Mouse (Mus musculus) right cerebral cortex, adult 18-20 months (tissue): ENCODE results near the gene Klrb1.
A peak's percentile ranks its signal among the peaks of the same experiment; 100 is the strongest.

Experiments used
- DNase-seq: peaks from one replicate; pipeline ENCODE4 v3.0.0; 2022; ENCODE audit warnings: mixed read lengths

The Klrb1 gene

GRCm38 (mm10) chr6:128733908-128734679, 11.2 kb upstream of the Klrb1 start:
- DNase-seq = no peak

GRCm38 (mm10) chr6:128732032-128732431, 9.2 kb upstream of the Klrb1 start:
- no peak for DNase-seq

DNA sequence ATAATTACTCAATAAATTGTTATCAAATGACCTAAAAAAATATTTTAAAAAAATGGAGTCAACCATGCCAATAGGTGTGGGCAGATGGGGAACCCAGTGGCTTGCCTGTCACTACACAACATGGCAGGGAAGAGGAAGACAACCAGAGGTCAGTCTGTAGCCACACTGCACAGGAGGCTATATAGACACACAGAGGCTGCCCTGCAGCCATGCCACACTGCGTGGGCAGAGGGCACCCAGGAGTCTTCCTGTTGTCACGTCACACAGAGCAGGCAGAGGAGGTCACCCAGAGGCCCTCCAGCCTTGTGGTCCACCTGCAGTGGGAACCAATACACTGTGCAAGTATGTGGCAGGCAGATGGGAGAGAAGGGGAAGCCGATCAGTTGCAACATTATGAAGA, 21.2 kb downstream of the Klrb1 start:
- DNase-seq = no peak

DNA sequence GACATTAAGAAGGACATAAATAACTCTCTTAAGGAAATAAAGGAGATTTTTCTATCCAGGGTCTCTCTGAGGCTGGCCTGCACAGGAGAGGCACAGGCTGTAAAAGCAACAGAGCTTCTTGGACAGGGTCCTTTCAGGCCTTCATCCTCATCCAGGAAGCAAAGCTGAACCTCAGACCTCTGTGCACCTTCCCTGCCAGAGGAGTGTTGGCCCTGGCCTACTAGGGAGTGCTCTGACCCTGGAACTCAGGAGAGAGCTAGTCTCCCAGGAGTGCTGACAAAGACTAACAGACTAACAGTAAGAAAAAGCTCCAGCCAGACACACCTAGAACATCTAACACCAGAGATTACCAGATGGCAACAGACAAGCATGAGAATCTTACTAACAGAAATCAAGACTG, 43.3 kb downstream of the Klrb1 start:
- no peak for DNase-seq

- DNase-seq = no peak
Measured at GRCm38 (mm10) chr6:128669936-128670335, 52.9 kb downstream of the Klrb1 start.

DNA sequence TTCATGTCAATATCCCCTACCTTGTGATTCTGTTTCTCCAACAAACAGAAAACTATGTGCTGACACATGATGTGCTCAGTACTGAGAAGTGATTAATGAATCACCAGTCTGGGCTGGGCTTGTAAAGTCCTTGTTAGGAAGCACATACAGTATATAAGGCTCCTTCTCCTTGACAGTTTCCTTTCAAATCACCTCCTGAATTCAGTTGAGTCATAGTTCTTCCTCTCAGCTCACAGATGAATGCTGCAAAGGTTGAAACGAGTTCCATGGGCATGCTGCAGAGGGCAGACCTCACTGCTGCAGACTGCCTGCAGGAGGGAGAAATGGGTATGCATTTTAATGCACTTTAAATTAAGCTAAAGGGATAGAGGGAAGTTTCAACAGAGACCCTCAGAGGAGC, 60.7 kb downstream of the Klrb1 start, which contains the start of gene Clec2h:
Gene Clec2h (plus strand): TSS at position 180 of the 400 bp plus-strand sequence.
- DNase-seq = peak; percentile 32

GRCm38 (mm10) chr6:128661249-128661648, 61.6 kb downstream of the Klrb1 start:
- no peak for DNase-seq
